Mouse (Mus musculus) adrenal gland, postnatal 25 days (tissue): ENCODE data around the gene Mtch1. TPM values are rescaled to one million over a fixed set of nuclear protein-coding genes. Genes with fewer than 3 reads are reported as not detected.
"Not testable (repeated sequence)": the region's sequence is repeated elsewhere in the genome, so short reads cannot be mapped to it uniquely, and the experiment has no call there.

ENCODE experiments used
- DNase-seq: peaks from one replicate; pipeline ENCODE4 v3.0.0; 2021; ENCODE audit warnings: mixed read lengths
- total RNA-seq: library from RNA; stranded (reverse); gene quantifications from 2 replicates; pipeline ENCODE4 v1.2.3, GENCODE M21; 2021

Mtch1 gene
- total RNA-seq, 1 experiment from 2014 or later, result 242 TPM

DNA sequence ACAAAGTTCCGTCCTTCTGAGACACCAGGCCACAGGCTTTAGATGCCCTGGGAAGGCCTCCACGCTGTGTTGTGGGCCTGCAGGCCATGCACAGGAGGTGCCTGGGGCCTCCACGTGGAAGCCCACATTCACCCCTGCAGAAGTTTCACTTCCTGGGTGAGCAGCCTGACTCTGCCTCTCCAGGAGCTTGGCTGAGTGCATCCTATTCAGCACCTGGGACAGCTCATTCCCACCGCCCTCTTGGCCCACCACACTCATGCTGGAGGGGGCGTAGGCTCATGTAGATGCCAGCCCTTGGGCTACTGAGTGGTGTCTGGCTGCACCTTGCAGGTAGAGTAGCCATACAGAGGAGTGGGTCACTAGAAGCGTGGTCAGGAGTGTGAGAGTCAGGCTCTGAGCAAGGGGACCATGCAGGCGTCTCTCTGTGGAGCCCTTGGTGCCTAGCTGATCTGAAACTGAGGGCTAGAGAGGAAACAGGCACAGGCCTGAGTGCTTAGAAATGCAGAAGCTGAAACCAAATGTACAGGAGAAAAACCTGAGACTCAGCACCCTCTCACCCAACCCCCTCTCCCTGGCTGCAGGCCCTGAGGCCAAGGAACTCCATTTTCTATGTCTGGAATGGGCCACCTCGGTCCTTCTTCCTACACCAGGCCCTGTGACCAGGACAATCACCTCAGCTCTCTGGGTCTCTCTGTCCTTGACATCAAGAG is 14.4 kb upstream of the Mtch1 start:
- DNase-seq, result no peak

- no peak for DNase-seq
Observed at GRCm38 (mm10) chr17:29360761-29361221, 13.1 kb upstream of the Mtch1 start, which contains the start of gene Fgd2. TSS of gene Fgd2 (plus strand) at chr17:29360914.

GRCm38 (mm10) chr17:29358928-29359327 is 11.2 kb upstream of the Mtch1 start:
- DNase-seq, result no peak

- no peak for DNase-seq
Observed at GRCm38 (mm10) chr17:29356882-29357281, 9.1 kb upstream of the Mtch1 start.

GRCm38 (mm10) chr17:29356479-29356856 is 8.7 kb upstream of the Mtch1 start:
- DNase-seq, result peak; percentile 73

DNA sequence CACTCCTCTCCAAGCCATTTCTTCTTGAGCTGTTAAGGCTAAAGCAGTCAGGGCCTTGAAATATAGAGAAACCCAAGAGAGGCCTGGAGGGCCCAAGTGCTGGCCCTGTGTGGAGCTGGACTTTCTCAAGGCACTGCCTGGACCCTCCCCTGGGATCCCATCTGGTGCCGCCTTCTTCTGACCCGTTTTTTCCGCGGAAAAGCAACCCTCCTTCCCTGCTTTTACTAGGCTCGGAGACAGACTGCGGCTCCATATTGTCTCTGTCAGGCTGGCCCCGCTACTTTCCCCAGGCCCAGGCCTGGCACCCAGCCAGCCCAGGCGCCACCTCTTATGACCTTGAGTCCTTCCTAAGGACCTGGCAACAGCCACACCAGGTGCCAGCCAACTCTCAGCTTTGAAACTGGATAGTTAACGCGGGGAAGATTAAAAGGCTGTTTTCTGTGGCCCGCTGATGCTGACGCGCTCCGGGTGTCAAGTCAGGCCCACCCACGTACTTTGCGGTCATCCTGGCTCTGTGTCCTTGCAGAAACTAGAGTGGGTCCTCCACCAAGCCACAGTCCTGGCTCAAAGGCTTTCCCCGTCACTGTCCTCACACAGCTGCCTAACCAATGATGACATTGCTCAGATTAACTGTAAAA is 8.2 kb upstream of the Mtch1 start:
- peak; percentile 79 for DNase-seq

DNA sequence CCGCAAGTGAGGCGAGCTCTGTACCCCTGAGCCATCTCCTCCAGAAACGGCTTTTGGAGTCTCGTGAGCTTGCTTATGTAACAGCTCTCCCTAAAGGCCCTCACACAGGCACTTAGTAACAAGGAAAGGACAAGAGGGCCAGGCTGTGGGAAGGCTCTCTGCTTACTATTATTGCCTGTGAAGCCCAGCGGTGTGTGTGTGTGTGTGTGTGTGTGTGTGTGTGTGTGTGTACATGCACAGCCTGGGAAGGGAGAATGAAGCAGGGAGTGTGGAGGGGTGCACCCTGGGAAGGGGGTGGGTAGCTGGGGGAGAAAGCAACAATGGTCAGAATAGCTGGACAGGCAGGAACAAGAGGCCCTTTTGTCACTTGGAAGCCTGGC is 7.7 kb upstream of the Mtch1 start:
- no peak for DNase-seq

DNA sequence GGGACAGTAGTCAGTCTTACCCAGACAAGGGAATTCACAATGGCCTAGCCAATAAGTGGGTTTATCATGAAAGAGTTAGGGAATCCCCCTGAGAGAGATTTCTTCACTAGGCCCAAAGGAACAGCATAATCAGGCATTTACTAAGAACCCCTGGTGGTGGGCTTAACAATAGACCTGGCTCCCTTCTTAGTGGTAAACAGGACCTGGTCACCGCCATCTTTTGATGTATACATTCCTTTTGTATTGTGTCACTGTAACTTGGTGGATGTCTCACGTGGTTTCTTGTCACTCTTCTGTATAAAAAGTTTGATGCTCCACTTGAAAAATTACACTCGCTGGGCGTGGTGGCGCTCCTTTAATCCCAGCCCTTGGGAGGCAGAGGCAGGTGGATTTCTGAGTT is 3.3 kb upstream of the Mtch1 start:
- not testable (repeated sequence) for DNase-seq

GRCm38 (mm10) chr17:29348996-29349395 is 1.3 kb upstream of the Mtch1 start:
- DNase-seq, result no peak

DNA sequence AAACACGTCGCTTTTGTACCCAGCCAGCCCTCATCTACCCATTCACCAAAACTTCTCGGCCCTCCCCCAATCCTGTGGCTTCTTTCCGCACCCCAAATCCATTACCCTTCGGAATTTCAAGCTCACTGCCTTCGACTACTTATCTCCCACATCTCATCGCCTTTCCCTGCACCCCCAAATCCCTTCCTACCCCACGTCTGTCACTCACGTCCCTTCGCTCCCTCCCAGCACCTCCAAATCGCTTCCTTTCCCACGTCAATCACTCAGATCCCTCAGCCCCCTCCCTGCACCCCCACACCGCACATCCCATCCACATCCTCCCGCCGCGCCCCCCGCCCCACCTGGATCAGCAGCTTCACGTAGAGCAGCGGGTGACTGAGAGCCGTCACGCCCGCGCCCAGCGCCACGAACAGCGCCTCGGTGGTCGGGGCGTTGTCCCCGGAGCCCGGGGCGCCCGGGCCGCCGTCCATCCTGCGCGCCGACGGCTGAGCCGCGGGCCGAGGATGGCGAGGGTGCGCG is 549 bp downstream of the Mtch1 start:
- peak; percentile 28 for DNase-seq

DNA sequence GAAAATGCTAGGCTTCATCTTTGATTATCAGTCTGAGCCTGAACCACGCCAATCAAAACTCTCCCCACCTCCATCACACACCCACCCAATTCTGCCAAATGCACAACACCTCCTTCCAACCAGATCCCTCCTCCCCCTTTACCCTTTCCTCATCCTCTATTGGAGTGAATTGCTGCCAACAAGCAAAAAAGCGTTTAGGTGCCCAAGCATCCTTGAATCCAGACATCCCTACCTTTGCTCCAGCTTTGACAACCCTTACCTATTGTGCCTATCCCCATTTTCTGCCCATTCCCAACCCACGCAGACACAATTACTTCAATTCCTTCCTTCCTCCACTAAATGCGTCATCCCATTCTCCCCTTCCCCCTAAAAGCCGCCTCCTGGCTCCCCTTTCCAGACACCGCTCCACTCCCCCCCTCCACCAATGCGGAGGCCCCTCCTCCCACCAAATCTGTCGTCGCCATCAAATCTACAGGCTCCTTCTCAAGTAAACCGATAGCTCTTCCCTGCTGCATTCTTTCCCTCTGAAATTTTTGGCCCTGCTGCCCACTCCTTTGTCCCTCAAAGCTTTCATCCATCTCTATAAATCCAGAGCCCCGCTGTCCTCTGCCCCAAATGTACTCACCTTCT is 1.1 kb downstream of the Mtch1 start:
- DNase-seq, result no peak

GRCm38 (mm10) chr17:29345272-29345671 is 2.5 kb downstream of the Mtch1 start:
- DNase-seq, result no peak

DNA sequence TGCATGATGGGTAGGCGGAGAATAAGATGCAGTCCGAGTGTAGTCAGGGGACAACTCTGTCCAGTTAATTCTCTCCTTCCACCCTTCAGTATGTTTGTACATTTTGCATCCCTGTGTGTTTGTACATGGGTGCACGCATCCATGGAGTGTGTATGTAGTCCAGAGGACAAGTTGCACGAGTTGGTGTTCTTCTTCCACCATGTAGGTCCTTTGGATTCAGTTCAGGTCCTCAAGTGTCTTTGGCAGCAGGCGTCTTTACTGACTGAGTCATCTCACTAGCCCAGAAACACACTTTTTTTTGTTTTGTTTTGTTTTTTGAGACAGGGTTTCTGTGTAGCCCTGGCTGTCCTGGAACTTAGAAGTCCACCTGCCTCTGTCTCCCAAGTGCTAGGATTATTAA is 4.5 kb downstream of the Mtch1 start:
- no peak for DNase-seq

DNA sequence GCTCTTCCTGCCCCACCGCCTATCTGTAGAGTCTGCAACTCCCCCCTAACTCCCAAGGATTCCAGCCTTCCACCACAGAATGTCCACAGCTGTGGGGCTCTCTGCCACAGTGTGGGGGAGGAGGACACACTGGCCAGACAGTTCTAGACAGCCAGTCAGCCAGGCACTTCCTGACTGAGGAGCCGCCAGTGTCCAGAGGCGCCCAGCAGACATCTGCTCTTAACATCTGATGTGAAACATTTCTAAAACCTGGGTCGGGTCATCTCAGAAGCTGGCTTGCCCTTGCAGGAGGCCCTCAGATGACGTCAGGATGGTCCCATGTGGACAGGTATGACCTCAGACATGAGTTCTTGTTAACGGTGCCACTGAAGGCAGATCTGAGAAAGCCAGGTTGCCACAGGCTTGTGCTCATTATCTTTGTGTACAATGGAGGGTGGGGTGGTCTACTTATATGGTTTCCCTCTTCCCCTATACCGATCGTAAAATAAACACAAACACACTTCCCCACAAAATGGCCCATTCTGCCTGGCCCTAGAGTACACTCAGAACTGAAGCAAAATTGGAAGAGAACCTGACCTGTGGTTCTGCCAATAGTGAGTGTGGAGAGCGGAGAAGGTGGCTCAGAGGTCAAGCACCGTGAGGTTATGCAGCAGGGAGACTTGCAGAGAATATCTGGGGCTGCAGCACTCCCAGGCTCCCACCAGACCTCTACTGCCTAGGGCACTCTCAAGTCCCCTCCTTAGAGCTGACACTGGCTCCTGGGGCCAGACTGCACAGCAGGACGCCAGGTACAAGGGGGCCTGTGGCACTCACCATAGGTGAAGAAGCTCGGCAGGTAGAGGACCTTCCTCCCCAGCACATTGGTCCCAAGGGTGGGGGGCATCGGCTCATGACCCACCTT is 5.5 kb downstream of the Mtch1 start:
- no peak for DNase-seq

GRCm38 (mm10) chr17:29341591-29342003 is 6.1 kb downstream of the Mtch1 start:
- no peak for DNase-seq

DNA sequence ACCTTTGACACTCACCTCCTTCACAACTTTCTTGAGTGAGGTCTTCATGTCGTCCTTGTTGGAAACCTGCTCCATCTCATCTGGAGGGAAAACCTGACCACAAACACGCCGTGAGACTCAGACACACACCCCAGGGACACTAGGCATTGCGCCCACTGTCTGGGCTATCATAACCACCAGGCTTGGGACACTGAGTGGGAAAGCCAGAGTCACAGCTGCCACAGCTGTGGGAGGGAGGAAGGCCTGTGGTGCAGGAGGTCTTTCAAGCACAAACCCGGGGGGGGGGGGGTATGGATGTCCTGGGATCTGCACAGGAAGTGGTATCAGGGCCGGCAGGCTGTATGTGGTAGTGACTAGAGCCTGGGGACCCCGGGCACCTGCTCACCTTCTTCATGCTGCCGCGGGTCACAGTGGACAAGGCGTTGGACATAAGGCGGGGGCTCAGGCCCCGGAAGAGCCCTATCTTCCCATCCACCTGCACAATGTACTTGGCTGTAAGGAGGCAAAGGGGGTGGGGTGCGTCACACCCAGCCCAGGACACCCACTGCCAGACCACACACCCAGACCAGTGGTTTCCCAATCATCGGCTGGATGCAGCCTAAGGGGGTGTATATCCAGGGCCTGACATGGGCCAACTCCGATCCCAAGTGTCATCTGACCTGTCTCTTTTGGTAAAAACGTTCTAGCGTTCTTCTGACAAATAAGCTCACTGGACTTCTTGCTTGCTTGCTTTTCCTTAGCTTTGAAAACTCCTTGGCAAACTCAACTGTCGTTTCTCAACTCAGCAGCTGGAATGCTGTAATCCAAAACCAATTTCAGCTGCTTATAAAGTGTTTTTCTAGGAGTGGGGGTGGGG is 7.1 kb downstream of the Mtch1 start:
- DNase-seq, result no peak

DNA sequence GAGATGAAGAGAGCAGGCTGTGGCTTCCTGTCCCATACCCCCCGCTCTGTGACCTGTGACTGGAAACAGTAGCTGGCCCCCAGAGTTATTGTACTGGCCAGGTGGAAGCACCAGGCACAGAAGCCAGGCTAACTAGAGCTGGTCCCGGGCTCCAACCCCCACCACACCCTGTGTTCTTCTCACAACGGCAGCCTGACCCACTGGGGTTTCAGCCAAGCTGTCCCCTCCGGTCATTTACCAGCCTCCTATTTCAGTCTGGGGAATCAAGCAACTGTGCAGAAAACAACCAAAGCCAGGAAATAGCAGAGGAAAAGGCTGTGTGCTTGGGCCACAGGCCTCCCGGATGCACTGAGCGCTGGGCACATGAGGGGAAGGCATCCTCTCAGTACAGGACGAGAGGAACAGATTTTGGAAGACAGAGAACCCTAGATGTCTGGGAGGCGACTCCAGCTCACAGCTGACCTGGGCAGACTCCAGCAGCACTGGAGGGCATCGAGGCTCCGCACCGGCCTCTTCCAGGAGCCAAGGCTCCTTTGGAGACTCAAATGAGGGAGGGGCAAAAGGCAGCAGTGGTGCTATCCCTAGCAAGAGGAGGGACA is 8.5 kb downstream of the Mtch1 start:
- peak; percentile 34 for DNase-seq

GRCm38 (mm10) chr17:29337979-29338823 is 9.5 kb downstream of the Mtch1 start:
- DNase-seq, result no peak

GRCm38 (mm10) chr17:29336266-29336990 is 11.3 kb downstream of the Mtch1 start:
- DNase-seq, result no peak
